Mouse (Mus musculus) gonadal fat pad, adult 2 months (tissue): ENCODE data around the gene Btbd10. TPM values are rescaled to one million over a fixed set of nuclear protein-coding genes. Genes with fewer than 3 reads are reported as not detected.

Experiments used
- DNase-seq: peaks from one replicate; pipeline ENCODE4 v3.0.0-alpha.2; 2012; ENCODE audit warnings: low read depth
- polyA plus RNA-seq: library from polyadenylated mRNA; depleted of rRNA; stranded (reverse); fragments of >200 nt; gene quantifications from 2 replicates; pipeline ENCODE4 v1.2.3, GENCODE M21; 2012; rRNA removed

Gene Btbd10
- polyA plus RNA-seq, result 13.2 and 13.6 TPM in 2 replicates

GRCm38 (mm10) chr7:113368746-113369619 lies at the start of gene Btbd10:
TSS of gene Btbd10 (minus strand) at chr7:113369392.
- DNase-seq, result peak; percentile 72

DNA sequence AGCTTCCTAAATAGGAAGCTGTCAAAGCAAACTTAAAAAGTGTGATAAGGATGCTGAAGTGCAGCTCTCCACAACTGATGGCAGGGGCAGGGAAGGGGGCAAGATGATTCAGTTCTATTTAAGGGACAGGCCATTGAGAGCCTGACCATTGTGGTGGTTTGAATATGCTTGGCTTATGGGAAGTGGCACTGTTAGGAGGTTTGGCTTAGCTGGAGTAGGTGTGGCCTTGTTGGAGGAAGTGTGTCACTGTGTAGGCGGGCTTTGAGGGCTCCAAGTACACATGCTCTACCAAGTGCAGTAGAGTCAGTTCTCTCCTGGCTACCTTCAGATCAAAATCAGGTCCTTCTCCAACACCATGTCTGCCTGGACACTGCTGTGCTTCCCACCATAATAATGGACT lies 47.3 kb upstream of the Btbd10 start:
- DNase-seq, result no peak

DNA sequence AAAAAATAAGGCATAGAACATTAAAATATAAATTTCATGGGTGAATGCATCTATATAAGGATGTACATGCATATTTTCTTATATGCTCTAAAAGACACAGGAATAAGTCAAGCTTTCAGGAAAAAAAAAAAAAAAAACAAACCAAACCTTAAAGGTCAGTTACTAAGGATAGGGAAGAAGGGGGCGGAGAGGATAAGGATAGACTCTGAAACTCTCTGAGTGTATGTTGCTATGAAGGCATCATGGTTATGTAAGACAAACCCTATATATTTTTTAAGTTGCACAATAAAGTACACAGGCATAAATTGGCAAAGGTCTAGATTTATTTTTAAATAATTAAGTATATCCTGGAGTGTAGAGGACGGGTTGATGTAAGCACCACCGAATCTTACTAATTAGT lies 46.1 kb upstream of the Btbd10 start:
- DNase-seq, result no peak

- DNase-seq, result no peak
Measured at GRCm38 (mm10) chr7:113408712-113409111, 39.5 kb upstream of the Btbd10 start.

DNA sequence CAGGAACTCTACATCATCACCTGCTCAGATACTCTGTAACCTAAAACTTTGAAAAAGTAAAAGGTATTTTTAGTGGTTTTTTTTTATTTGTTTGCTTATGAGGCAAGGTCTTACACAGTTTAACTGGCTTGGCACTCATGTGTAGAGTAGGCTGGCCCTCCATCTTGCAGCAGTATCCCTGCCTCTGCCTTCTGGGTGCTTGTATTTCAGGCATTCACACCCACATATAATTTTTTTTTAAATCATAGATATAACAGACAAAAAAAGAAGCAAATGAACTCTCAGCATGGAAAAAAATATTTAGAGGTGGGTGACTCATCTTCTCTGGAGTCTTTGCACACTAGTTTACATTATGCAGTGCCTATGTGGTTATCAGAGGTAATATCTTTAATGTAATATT lies 28.9 kb upstream of the Btbd10 start:
- no peak for DNase-seq

DNA sequence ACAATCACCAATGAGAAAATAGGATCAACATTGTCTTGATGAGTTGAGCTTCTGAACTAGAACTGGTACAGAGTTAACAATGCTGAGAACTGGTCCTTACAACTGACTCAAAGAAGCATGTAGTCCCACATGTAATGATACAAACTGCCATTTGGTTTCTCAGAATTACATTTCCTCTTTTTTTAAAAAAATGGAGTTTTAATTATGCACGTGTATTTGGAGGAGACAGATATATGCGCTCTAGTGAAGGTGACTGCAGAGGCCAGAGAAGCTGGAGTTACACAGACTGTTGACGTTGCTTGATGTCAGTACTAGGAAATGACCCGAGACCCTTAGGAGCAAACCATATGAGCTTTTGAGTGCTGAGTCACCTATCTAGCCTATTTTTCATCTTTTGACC lies 27.5 kb upstream of the Btbd10 start:
- no peak for DNase-seq

DNA sequence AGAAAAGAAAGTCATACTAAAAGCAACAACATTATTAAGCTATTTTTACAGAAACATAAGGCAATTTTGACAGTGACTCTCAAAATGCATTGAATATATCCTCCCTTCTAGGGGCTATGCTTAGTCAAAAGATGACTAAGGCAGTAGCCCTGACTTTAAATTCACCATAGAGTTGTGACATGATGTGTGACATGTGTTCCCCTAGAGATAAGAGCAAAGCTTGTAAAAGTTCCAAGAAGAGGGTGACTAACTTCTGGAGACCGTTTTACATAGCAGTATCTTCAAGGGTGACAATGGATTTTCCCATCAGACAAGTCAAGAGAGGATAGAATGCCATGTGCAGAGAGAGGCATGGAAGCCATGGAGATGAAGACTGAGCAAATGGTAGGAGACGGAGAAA lies 22.4 kb upstream of the Btbd10 start:
- no peak for DNase-seq

DNA sequence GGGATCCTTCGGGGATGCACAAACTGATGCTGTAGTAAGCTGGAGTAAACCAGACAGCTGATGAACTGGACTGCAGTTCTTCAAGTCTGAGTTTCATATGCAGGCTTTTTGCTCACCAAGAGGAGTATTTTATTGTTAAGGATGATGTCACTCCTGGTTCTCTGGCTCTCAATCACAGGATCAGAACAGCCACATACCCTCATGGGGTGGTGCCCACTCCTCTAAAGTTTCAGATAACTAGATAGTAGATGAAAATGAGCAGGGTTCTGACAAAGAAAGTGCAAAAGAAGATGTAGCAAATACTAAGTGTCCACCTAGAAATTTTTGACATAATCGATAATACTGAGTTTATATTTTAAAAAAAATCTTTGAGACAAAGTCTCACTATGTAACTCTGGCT lies 19.3 kb upstream of the Btbd10 start, which contains the start of gene Pth:
Gene Pth, minus strand, starts transcription at position 101 of the 400 bp plus-strand sequence.
- no peak for DNase-seq

DNA sequence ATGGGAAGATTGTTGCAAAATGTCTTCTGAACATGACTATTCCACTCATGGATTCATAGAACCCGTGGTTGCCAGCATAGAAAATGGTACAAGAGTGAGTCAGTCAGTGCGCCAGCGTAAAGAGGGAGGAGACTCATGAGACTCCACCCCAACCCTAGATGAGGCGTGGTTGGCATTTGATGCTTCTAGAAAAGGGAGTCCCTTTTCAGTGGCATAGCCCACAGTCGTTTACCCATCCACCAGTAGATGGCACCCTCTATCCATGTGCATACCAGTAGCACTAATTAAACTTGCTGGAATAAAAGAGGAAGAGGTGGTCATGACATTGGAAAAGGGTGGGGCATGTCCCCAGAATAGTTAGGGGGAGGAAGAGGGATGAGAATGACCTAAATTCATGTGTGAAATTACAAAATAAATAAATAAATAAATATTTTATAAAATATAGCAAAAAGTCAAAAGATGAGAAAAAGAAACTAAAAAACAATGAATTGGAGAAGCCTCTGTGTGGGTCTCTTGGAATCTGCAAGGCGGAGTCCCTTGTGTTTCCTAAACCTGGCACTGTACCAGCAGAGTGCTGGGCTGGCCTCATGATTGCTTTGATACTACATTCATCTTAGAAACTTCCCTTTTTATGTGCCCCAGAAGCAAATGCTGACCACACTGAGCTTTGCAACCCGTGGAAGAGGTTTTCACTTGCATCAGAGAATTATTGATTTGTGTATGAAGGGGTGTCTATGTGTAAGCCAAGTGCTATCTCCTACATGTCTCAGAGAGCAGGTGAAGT lies 8.9 kb upstream of the Btbd10 start:
- peak; percentile 79 for DNase-seq

DNA sequence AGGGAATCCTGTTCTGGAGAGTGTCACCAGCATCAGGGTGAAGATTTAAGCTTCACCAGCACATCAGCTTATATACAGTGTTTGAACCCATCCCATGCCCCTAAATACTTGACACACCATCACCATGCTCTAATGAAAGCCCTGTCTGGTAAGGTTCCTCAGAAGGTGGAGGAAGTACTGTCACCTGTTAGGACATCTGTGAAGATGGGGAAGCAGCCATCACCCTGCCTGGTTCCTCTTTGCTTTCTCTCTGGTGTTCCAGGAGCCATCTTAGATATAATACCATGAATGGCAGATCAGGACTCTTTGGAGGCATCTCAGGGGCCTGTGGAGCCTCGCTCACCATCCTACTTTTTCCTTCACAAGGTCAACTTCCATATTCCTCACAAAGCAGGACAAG lies 3.5 kb upstream of the Btbd10 start:
- DNase-seq, result no peak

DNA sequence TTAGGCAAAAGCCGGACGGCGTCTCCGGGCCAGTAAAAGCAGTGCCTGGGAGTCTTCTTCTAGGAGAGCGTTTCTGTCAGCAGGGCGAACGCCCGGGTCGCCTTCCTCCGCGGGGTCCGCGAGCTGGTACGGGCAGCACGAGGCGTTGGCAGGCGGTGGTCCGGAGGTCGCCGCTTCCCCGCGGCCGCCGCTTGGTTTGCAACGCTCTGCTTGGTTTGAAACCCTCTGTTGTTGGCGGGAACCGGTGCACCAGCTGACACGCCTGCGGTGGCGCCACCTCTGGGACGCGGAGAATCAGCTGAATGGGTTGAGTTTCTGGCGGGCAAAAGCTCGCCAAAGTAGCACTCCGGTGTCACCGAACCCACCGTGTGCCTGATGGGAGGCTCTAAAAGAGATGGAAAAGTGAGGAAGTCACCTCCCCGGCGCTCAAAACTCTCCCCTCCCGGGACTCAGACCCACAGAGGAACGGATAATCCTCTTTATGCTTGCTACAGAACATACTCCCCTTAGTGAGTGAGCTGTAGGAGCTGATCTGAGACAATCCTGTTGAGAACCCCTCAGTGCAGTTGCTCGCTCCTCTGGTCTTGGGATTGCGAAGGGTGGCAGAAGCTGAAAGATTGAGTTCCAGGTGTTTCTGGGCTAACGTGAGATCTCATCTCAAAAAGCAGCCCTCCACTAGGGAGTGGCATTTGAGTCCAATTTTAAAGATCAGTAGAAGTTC lies 588 bp upstream of the Btbd10 start:
- no peak for DNase-seq

DNA sequence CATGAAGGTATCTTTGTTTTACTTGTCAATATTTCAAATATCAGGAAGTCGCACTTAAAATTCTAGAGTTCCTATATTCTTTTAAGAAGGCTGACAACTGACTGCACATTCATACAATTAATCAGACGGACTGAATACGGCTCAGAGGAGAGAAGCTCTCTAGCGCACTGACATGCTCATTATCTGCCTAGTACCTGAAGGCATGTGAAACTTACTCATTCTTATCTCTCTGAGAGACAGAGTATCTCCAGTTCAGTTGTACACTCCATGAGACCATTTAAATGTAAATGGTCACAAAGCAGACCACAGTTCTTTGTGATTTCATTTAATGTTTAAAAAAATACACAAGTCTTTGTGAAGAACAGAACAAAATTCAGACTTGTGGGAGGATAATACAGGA lies 1.8 kb downstream of the Btbd10 start:
- no peak for DNase-seq

- no peak for DNase-seq
Measured at GRCm38 (mm10) chr7:113349089-113349488, 20.1 kb downstream of the Btbd10 start.

DNA sequence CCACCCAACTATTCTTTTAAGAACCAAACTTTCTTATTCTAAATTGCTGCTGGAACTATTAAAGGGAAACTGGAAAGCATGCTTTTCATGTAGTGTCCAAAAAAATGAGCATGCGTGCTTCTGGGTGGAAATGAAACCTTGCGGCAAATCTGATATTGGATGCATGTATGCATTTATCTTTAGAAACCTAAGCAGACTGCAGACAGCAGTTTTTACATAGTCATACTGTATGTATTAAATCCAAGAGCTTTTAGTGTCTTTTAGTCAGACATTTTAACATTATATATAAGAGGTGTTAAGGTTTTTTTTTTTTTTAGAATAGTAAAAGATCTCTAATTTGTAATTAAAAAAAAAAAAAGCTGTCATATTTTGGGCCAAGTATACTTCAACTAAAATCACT lies 21.5 kb downstream of the Btbd10 start:
- DNase-seq, result no peak

GRCm38 (mm10) chr7:113347271-113347670 lies 21.9 kb downstream of the Btbd10 start:
- no peak for DNase-seq

- no peak for DNase-seq
Measured at GRCm38 (mm10) chr7:113335250-113335649, 33.9 kb downstream of the Btbd10 start.

- DNase-seq, result no peak
Measured at GRCm38 (mm10) chr7:113334036-113334435, 35.2 kb downstream of the Btbd10 start.

DNA sequence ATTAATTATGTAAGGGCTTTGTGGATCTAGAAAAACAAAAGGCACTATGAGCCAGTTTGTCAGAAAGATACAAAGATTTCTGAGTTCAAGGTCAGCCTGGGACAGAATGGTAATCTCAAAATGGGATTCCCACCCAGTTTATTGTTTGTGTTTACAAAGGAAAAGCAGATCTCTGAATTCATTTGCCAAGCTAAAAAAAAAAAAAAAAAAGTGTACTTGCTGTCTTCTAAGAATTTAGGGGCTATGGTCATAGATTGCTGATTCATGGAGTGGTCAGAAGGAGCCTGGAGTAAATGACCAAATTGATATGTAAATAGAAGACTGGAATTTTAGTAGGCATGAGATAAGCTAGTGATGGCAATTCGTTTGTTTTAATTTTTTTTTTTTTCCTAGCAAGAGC lies 49.1 kb downstream of the Btbd10 start:
- no peak for DNase-seq

- DNase-seq, result no peak
Measured at GRCm38 (mm10) chr7:113311784-113312183, 57.4 kb downstream of the Btbd10 start.

DNA sequence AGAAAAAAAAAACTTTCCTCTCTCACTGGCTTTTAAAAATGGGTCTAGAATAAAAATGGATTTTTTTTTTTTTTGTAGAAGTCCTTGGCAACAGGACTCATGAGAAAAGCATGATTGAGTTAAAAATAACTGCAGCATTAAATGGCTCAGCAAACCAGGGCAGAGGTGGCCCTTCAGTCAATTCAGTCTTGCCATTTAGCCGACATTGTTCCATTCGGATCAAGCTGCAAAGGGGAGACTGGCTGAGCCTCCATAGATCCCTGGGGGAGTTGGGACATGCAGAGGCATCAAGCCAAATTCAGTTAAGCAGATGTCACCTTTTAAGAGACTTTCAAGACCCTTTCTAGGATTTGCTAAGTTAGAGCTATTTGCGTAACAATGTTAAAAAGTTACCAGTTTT lies 59.1 kb downstream of the Btbd10 start:
- DNase-seq, result no peak

GRCm38 (mm10) chr7:113297813-113298212 lies 71.4 kb downstream of the Btbd10 start:
- no peak for DNase-seq
